Mouse (Mus musculus): ENCODE measurements around the gene Slco3a1.
A peak's percentile ranks its signal among the peaks of the same experiment; 100 is the strongest.

Slco3a1 gene

GRCm38 (mm10) chr7:74376397-74377044 lies 178.1 kb downstream of the Slco3a1 start:
- no peak for DNase-seq

- no peak for DNase-seq
These were observed 179.2 kb downstream of the Slco3a1 start for GRCm38 (mm10) chr7:74375174-74375957.

GRCm38 (mm10) chr7:74373056-74373455 lies 181.5 kb downstream of the Slco3a1 start:
- DNase-seq: no peak

- no peak for DNase-seq
These were observed 182.4 kb downstream of the Slco3a1 start for GRCm38 (mm10) chr7:74372141-74372582.

- no peak for DNase-seq
These were observed 182.9 kb downstream of the Slco3a1 start for GRCm38 (mm10) chr7:74371656-74372055.

- peak; percentile 75 for DNase-seq
These were observed 183.4 kb downstream of the Slco3a1 start for GRCm38 (mm10) chr7:74371208-74371607.

GRCm38 (mm10) chr7:74369657-74370056 lies 184.9 kb downstream of the Slco3a1 start:
- peak; percentile 70 for DNase-seq

GRCm38 (mm10) chr7:74368256-74368980 lies 186.2 kb downstream of the Slco3a1 start:
- DNase-seq: no peak

- peak; percentile 75 for DNase-seq
These were observed 187.2 kb downstream of the Slco3a1 start for GRCm38 (mm10) chr7:74367350-74367749.

- DNase-seq: peak; percentile 52
These were observed 189.0 kb downstream of the Slco3a1 start for GRCm38 (mm10) chr7:74365623-74366022.

- DNase-seq: no peak
These were observed 189.6 kb downstream of the Slco3a1 start for GRCm38 (mm10) chr7:74364956-74365355.

GRCm38 (mm10) chr7:74363440-74363839 lies 191.1 kb downstream of the Slco3a1 start:
- DNase-seq: peak; percentile 61

- no peak for DNase-seq
These were observed 192.9 kb downstream of the Slco3a1 start for GRCm38 (mm10) chr7:74361677-74362076.

GRCm38 (mm10) chr7:74357027-74357426 lies 197.6 kb downstream of the Slco3a1 start:
- DNase-seq: peak; percentile 74

- DNase-seq: peak; percentile 88
These were observed 199.9 kb downstream of the Slco3a1 start for GRCm38 (mm10) chr7:74354527-74355256.

- peak; percentile 38 for DNase-seq
These were observed 200.7 kb downstream of the Slco3a1 start for GRCm38 (mm10) chr7:74353707-74354468.

- no peak for DNase-seq
These were observed 201.3 kb downstream of the Slco3a1 start for GRCm38 (mm10) chr7:74353240-74353639.

- DNase-seq: no peak
These were observed 206.2 kb downstream of the Slco3a1 start for GRCm38 (mm10) chr7:74348318-74348890.

GRCm38 (mm10) chr7:74347026-74347425 lies 207.6 kb downstream of the Slco3a1 start:
- no peak for DNase-seq

- peak; percentile 77 for DNase-seq
These were observed 208.1 kb downstream of the Slco3a1 start for GRCm38 (mm10) chr7:74346451-74346850.

- DNase-seq: no peak
These were observed 213.3 kb downstream of the Slco3a1 start for GRCm38 (mm10) chr7:74341149-74341805.

All from retina, postnatal 1 day (tissue).